Mouse (Mus musculus): Measurements from ENCODE around the gene Trappc6b. TPM values are rescaled to one million over a fixed set of nuclear protein-coding genes. Genes with fewer than 3 reads are reported as not detected.

Trappc6b gene
- total and polyA plus RNA-seq, 3 experiments = 40.9 to 67.8 (median 42.6) TPM

- peak overlapping the region; percentile 60 for H3K27ac ChIP-seq (ENCODE audit: insufficient read depth, low read depth)
- in situ Hi-C loops (cut with MboI; ENCODE audit: low pct_ligation_motif_present, low pct_unique_long_range_greater_than_20kb, low sequenced_read_pairs) (no loop called here), dilution Hi-C loops (cut with MboI; ENCODE audit: extremely low pct_ligation_motif_present, extremely low pct_unique_long_range_greater_than_20kb, low sequenced_read_pairs) (no loop called here)
- no peaks in the 10 kb centered on the region for H3K9me3 ChIP-seq (replicated peaks; ENCODE audit: low read length)
- no peaks in the 10 kb centered on the region for H3K79me2 ChIP-seq (replicated peaks; ENCODE audit: control insufficient read depth, extremely low read depth, insufficient read depth, poor library complexity, severe bottlenecking)
- no peak overlapping the region for H3K4me2 ChIP-seq (ENCODE audit: insufficient read depth, low read depth, poor library complexity, severe bottlenecking)
- H3K36me3 ChIP-seq (replicated peaks in 1 of 2; ENCODE audit: control insufficient read depth in 1 of 2, insufficient read depth in 1 of 2, low read length in 1 of 2) = peaks cover 22 to 35% of the 10 kb centered on the region in 2 experiments
- no peak overlapping the region for H3K4me3 ChIP-seq (replicated peaks in 1 of 3; ENCODE audit: low read depth in 2 of 3, low read length in 2 of 3, poor library complexity in 1 of 3)
- TF ChIP-seq MAFK (IDR thresholded peaks at IDR 0.05; ENCODE audit: insufficient replicate concordance, low read length) (no peak), ELF1 (IDR thresholded peaks at IDR 0.05; ENCODE audit: low read depth, low read length) (no peak), POLR2A (IDR thresholded peaks at IDR 0.05; ENCODE audit: low read depth, low read length) (no peak; the same call in none of the 2 replicates), JUND (conservative IDR thresholded peaks at IDR 0.05; ENCODE audit: low read depth, low read length) (no peak), TBP (conservative IDR thresholded peaks at IDR 0.05; ENCODE audit: low read depth, low read length) (no peak), ZKSCAN1 (IDR thresholded peaks at IDR 0.05; ENCODE audit: borderline replicate concordance, low read depth, low read length) (no peak), PAX5 (IDR thresholded peaks at IDR 0.05; ENCODE audit: low read length) (no peak), ZC3H11A (IDR thresholded peaks at IDR 0.05; ENCODE audit: low read depth, low read length) (no peak), USF2 (conservative IDR thresholded peaks at IDR 0.05; ENCODE audit: low read depth, low read length) (no peak), MYC (IDR thresholded peaks at IDR 0.05; ENCODE audit: low read depth, low read length) (peak; percentile 90), RAD21 (IDR thresholded peaks at IDR 0.05; ENCODE audit: low read depth, low read length) (no peak), GABPA (IDR thresholded peaks at IDR 0.05; ENCODE audit: insufficient replicate concordance, low read depth, low read length) (no peak), MXI1 (IDR thresholded peaks at IDR 0.05; ENCODE audit: low read depth, low read length) (no peak), E2F4 (IDR thresholded peaks at IDR 0.05; ENCODE audit: insufficient replicate concordance, low read depth, low read length) (no peak), MEF2A (IDR thresholded peaks at IDR 0.05; ENCODE audit: borderline replicate concordance, low read depth, low read length) (no peak), SIN3A (IDR thresholded peaks at IDR 0.05; ENCODE audit: low read length) (no peak), USF1 (IDR thresholded peaks at IDR 0.05; ENCODE audit: low read depth, low read length) (no peak), KAT2A (IDR thresholded peaks at IDR 0.05; ENCODE audit: insufficient replicate concordance, low read length) (no peak), POLR2AphosphoS2 (IDR thresholded peaks at IDR 0.05; ENCODE audit: low read depth, low read length) (no peak), MAZ (IDR thresholded peaks at IDR 0.05; ENCODE audit: low read depth, low read length) (no peak), HCFC1 (IDR thresholded peaks at IDR 0.05; ENCODE audit: low read depth, low read length) (no peak), UBTF (IDR thresholded peaks at IDR 0.05; ENCODE audit: low read depth, low read length) (no peak), RCOR1 (conservative IDR thresholded peaks at IDR 0.05; ENCODE audit: low read depth, low read length) (no peak), SMC3 (IDR thresholded peaks at IDR 0.05; ENCODE audit: low read depth, low read length) (0 out of 2 replicates have a peak, but pooled peaks have one; percentile 1), MAX (IDR thresholded peaks at IDR 0.05; ENCODE audit: low read length) (0 out of 2 replicates have a peak, but pooled peaks have one; percentile 33), CTCF (conservative IDR thresholded peaks at IDR 0.05 in 1 of 2, IDR thresholded peaks at IDR 0.05 in 1 of 2; ENCODE audit: low read depth in 2 of 2, low read length in 2 of 2) (no peak), ZNF384 (IDR thresholded peaks at IDR 0.05; ENCODE audit: low read depth, low read length) (peak; percentile 67)
- DNase-seq (ENCODE audit: extremely low read depth) = peak; percentile 93
- no peaks in the 10 kb centered on the region for H3K27me3 ChIP-seq (replicated peaks)
- H3K9ac ChIP-seq (ENCODE audit: insufficient read depth, low read depth) = no peak overlapping the region
- peaks cover 5 to 36% of the 10 kb centered on the region in 2 experiments; a peak in 3 of 4 replicates for H3K4me1 ChIP-seq (ENCODE audit: control insufficient read depth in 1 of 2, insufficient read depth in 2 of 2)
These were observed 20.4 kb downstream of the Trappc6b start for GRCm38 (mm10) chr12:59040851-59041250.
